Mouse (Mus musculus) olfactory bulb, adult 2 months (tissue): ENCODE results near the gene Fbxo24.

Experiments
- CTCF ChIP-seq: fragments of 200-500 bp; IDR thresholded peaks from 2 replicates; pipeline ENCODE4 v1.5.1; 2012; ENCODE audit warnings: low read depth, mild to moderate bottlenecking, low read length, moderate library complexity; ENCODE audit not compliant: insufficient read depth
- POLR2A ChIP-seq: fragments of 200-500 bp; IDR thresholded peaks from 2 replicates; pipeline ENCODE4 v1.6.1; 2012; ENCODE audit warnings: mild to moderate bottlenecking, low read depth, low read length, moderate library complexity; ENCODE audit not compliant: insufficient read depth

GRCm38 (mm10) chr5:137607860-137608653 is 20.7 kb downstream of the Fbxo24 start:
- TF ChIP-seq CTCF: no peak
- no peak for TF ChIP-seq POLR2A
